Mouse (Mus musculus) olfactory bulb, adult 2 months (tissue): Measurements from ENCODE around the gene Top2a.

Experiments used
- CTCF ChIP-seq: fragments of 200-500 bp; IDR thresholded peaks from 2 replicates; pipeline ENCODE4 v1.5.1; 2012; ENCODE audit warnings: low read depth, mild to moderate bottlenecking, low read length, moderate library complexity; ENCODE audit not compliant: insufficient read depth
- POLR2A ChIP-seq: fragments of 200-500 bp; IDR thresholded peaks from 2 replicates; pipeline ENCODE4 v1.6.1; 2012; ENCODE audit warnings: mild to moderate bottlenecking, low read depth, low read length, moderate library complexity; ENCODE audit not compliant: insufficient read depth

GRCm38 (mm10) chr11:99065353-99065752, 41.4 kb upstream of the Top2a start:
- TF ChIP-seq CTCF: no peak
- TF ChIP-seq POLR2A: no peak
